Mouse (Mus musculus): ENCODE data around the gene Napsa. TPM values are rescaled to one million over a fixed set of nuclear protein-coding genes. Genes with fewer than 3 reads are reported as not detected.

Napsa gene
- polyA plus RNA-seq, 1 experiment from 2014 or later, result 0.55 TPM

- Histone ChIP-seq H3K27me3 (ENCODE audit: control insufficient read depth, insufficient read depth, low read length) (peaks cover 14% of the 10 kb centered on the region), H3K4me1 (replicated peaks; ENCODE audit: control insufficient read depth, insufficient read depth) (peaks cover 5% of the 10 kb centered on the region), H3K4me2 (replicated peaks; ENCODE audit: low read depth) (no peak overlapping the region), H3K9me3 (ENCODE audit: control insufficient read depth, low read length) (no peaks in the 10 kb centered on the region), H3K4me3 (ENCODE audit: low read depth, low read length) (no peak overlapping the region), H3K9ac (ENCODE audit: low read length) (no peak overlapping the region), H3K36me3 (ENCODE audit: control insufficient read depth, insufficient read depth, low read length) (no peaks in the 10 kb centered on the region), H3K27ac (replicated peaks) (no peak overlapping the region)
- no peak for ATAC-seq (ENCODE audit: low FRiP score, low TSS enrichment)
- 4% methylated on average over 15 of the region's 15 CpGs for WGBS
- no peak for DNase-seq (ENCODE audit: low spot score)
- TF ChIP-seq CTCF (IDR thresholded peaks at IDR 0.05; ENCODE audit: low read depth) (no peak), EP300 (optimal IDR thresholded peaks at IDR 0.05) (no peak)
Measured at GRCm38 (mm10) chr7:44593051-44593450, 20.9 kb downstream of the Napsa start.

- Histone ChIP-seq H3K27me3 (ENCODE audit: control insufficient read depth, insufficient read depth, low read length) (peaks cover 14% of the 10 kb centered on the region), H3K36me3 (ENCODE audit: control insufficient read depth, insufficient read depth, low read length) (no peaks in the 10 kb centered on the region), H3K4me3 (ENCODE audit: low read depth, low read length) (no peak overlapping the region), H3K4me2 (replicated peaks; ENCODE audit: low read depth) (no peak overlapping the region), H3K4me1 (replicated peaks; ENCODE audit: control insufficient read depth, insufficient read depth) (peaks cover 5% of the 10 kb centered on the region), H3K9me3 (ENCODE audit: control insufficient read depth, low read length) (no peaks in the 10 kb centered on the region), H3K9ac (ENCODE audit: low read length) (no peak overlapping the region), H3K27ac (replicated peaks) (no peak overlapping the region)
- TF ChIP-seq EP300 (optimal IDR thresholded peaks at IDR 0.05) (no peak), CTCF (IDR thresholded peaks at IDR 0.05; ENCODE audit: low read depth) (0 out of 2 replicates have a peak, but pooled peaks have one; percentile 17)
- DNase-seq (ENCODE audit: low spot score) (peak; percentile 87), ATAC-seq (ENCODE audit: low FRiP score, low TSS enrichment) (peak; percentile 38)
- WGBS, result 0% methylated on average over 19 of the region's 22 CpGs
Measured at GRCm38 (mm10) chr7:44593775-44594174, 21.6 kb downstream of the Napsa start.

GRCm38 (mm10) chr7:44594291-44594690 is 22.1 kb downstream of the Napsa start:
- 49% methylated on average over 6 of the region's 6 CpGs for WGBS
- no peaks in the 10 kb centered on the region for H3K36me3 ChIP-seq (ENCODE audit: control insufficient read depth, insufficient read depth, low read length)
- no peak overlapping the region for H3K27ac ChIP-seq (replicated peaks)
- H3K4me3 ChIP-seq (ENCODE audit: low read depth, low read length), result no peak overlapping the region
- H3K4me1 ChIP-seq (replicated peaks; ENCODE audit: control insufficient read depth, insufficient read depth), result peaks cover 5% of the 10 kb centered on the region
- no peak for TF ChIP-seq CTCF (IDR thresholded peaks at IDR 0.05; ENCODE audit: low read depth)
- TF ChIP-seq EP300 (optimal IDR thresholded peaks at IDR 0.05), result no peak
- no peak overlapping the region for H3K9ac ChIP-seq (ENCODE audit: low read length)
- peaks cover 14% of the 10 kb centered on the region for H3K27me3 ChIP-seq (ENCODE audit: control insufficient read depth, insufficient read depth, low read length)
- H3K9me3 ChIP-seq (ENCODE audit: control insufficient read depth, low read length), result no peaks in the 10 kb centered on the region
- no peak overlapping the region for H3K4me2 ChIP-seq (replicated peaks; ENCODE audit: low read depth)
- no peak for DNase-seq (ENCODE audit: low spot score)
- ATAC-seq (ENCODE audit: low FRiP score, low TSS enrichment), result no peak

- no peak overlapping the region for H3K27ac ChIP-seq (replicated peaks)
- DNase-seq (ENCODE audit: low spot score), result no peak
- no peaks in the 10 kb centered on the region for H3K36me3 ChIP-seq (ENCODE audit: control insufficient read depth, insufficient read depth, low read length)
- no peak for ATAC-seq (ENCODE audit: low FRiP score, low TSS enrichment)
- H3K9ac ChIP-seq (ENCODE audit: low read length), result no peak overlapping the region
- H3K4me1 ChIP-seq (replicated peaks; ENCODE audit: control insufficient read depth, insufficient read depth), result peaks cover 5% of the 10 kb centered on the region
- H3K9me3 ChIP-seq (ENCODE audit: control insufficient read depth, low read length), result no peaks in the 10 kb centered on the region
- TF ChIP-seq CTCF (IDR thresholded peaks at IDR 0.05; ENCODE audit: low read depth) (no peak), EP300 (optimal IDR thresholded peaks at IDR 0.05) (no peak)
- no peak overlapping the region for H3K4me3 ChIP-seq (ENCODE audit: low read depth, low read length)
- H3K27me3 ChIP-seq (ENCODE audit: control insufficient read depth, insufficient read depth, low read length), result peaks cover 14% of the 10 kb centered on the region
- WGBS, result 91% methylated on average over 20 of the region's 20 CpGs
- no peak overlapping the region for H3K4me2 ChIP-seq (replicated peaks; ENCODE audit: low read depth)
Measured at GRCm38 (mm10) chr7:44595131-44595561, 23.0 kb downstream of the Napsa start.

- no peaks in the 10 kb centered on the region for H3K36me3 ChIP-seq (ENCODE audit: control insufficient read depth, insufficient read depth, low read length)
- 84% methylated on average over 6 of the region's 6 CpGs for WGBS
- no peak for DNase-seq (ENCODE audit: low spot score)
- H3K4me1 ChIP-seq (replicated peaks; ENCODE audit: control insufficient read depth, insufficient read depth), result peaks cover 5% of the 10 kb centered on the region
- H3K27ac ChIP-seq (replicated peaks), result no peak overlapping the region
- H3K4me2 ChIP-seq (replicated peaks; ENCODE audit: low read depth), result no peak overlapping the region
- H3K9ac ChIP-seq (ENCODE audit: low read length), result no peak overlapping the region
- TF ChIP-seq EP300 (optimal IDR thresholded peaks at IDR 0.05) (no peak), CTCF (IDR thresholded peaks at IDR 0.05; ENCODE audit: low read depth) (no peak)
- no peak for ATAC-seq (ENCODE audit: low FRiP score, low TSS enrichment)
- peaks cover 14% of the 10 kb centered on the region for H3K27me3 ChIP-seq (ENCODE audit: control insufficient read depth, insufficient read depth, low read length)
- no peaks in the 10 kb centered on the region for H3K9me3 ChIP-seq (ENCODE audit: control insufficient read depth, low read length)
- H3K4me3 ChIP-seq (ENCODE audit: low read depth, low read length), result no peak overlapping the region
Measured at GRCm38 (mm10) chr7:44596051-44596450, 23.9 kb downstream of the Napsa start.

GRCm38 (mm10) chr7:44596996-44597538 is 24.9 kb downstream of the Napsa start:
- Histone ChIP-seq H3K9ac (ENCODE audit: low read length) (no peak overlapping the region), H3K27me3 (ENCODE audit: control insufficient read depth, insufficient read depth, low read length) (peaks cover 12% of the 10 kb centered on the region), H3K36me3 (ENCODE audit: control insufficient read depth, insufficient read depth, low read length) (no peaks in the 10 kb centered on the region), H3K4me3 (ENCODE audit: low read depth, low read length) (no peak overlapping the region), H3K4me2 (replicated peaks; ENCODE audit: low read depth) (no peak overlapping the region), H3K27ac (replicated peaks) (no peak overlapping the region), H3K4me1 (replicated peaks; ENCODE audit: control insufficient read depth, insufficient read depth) (no peaks in the 10 kb centered on the region), H3K9me3 (ENCODE audit: control insufficient read depth, low read length) (no peaks in the 10 kb centered on the region)
- DNase-seq (ENCODE audit: low spot score), result no peak
- no peak for ATAC-seq (ENCODE audit: low FRiP score, low TSS enrichment)
- TF ChIP-seq EP300 (optimal IDR thresholded peaks at IDR 0.05), result no peak
- TF ChIP-seq CTCF (IDR thresholded peaks at IDR 0.05; ENCODE audit: low read depth), result no peak
- WGBS, result 44% methylated on average over 5 of the region's 5 CpGs

All from stomach, postnatal 0 days (tissue).